Comparison of ENCODE assay signal across 26 mouse cellular contexts in the genomic region with DNA sequence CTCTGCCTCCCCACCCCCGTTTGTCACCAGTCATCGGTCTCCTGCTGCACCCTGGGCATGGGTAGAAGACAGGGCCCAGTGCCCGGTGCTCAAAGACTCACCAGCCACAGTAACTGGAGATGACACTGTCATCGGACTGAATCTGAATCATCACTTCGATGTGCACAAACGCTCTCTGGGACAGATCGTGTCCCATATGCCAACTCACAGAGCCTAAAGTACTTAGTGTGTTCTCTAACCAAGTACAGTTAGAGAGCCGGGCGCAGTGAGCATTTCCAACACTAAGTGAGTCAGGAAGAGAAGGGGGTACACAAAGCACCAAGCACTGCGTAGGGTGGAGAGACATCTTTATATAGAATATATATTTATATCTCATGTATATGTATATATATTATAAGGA. TPM values are rescaled to one million over a fixed set of nuclear protein-coding genes. Genes with fewer than 3 reads are reported as not detected.
A peak's percentile ranks its signal among the peaks of the same experiment; 100 is the strongest.
DNase-seq lines count a peak whose midpoint lies in the region; TF ChIP-seq lines count a peak whose summit lies in the region.
"Had no signal": no experiment of that assay in that cellular context is flagged by ENCODE, and none has a peak within 500 bp of the region (broad histone marks: within the 10 kb centered on the region; RNA-seq: fewer than 3 reads in every experiment).

No protein-coding gene starts in this region.

- TF ChIP-seq CTCF in gastrocnemius, adult 2 months (IDR thresholded peaks at IDR 0.05): no peak

- peak; percentile 55 for DNase-seq in gastrocnemius, adult 2 months
- DNase-seq in gastrocnemius, adult 8-10 months (ENCODE audit: low spot score in 2 of 2): no peak
- peak; percentile 61 for DNase-seq in layer of hippocampus, adult 9-11 months
- DNase-seq in layer of hippocampus, postnatal 14 days (ENCODE audit: low spot score in 2 of 2): no peak
- DNase-seq in brain, adult 2 months (ENCODE audit: low read depth, low spot score): peak; percentile 81
- peak; percentile 63 for DNase-seq in telencephalon, adult 2 months (ENCODE audit: low read depth, low spot score)
- DNase-seq: adrenal gland, adult 2 months; adrenal gland, postnatal 14 days; cerebellum, adult 8-10 months; cerebellum, postnatal 10 days; cerebellum, postnatal 36 days; embryo, embryonic 11 days; gastrocnemius, postnatal 25 days; heart, adult 2 months; heart, postnatal 14 days; heart, postnatal 4 days had no signal

- peak overlapping the region; percentile 35; the same call in 1 of the 2 replicates for H3K27ac ChIP-seq in gastrocnemius, adult 2 months
- H3K27ac ChIP-seq: embryonic facial prominence, embryonic 10.5 days; embryonic facial prominence, embryonic 13.5 days; forebrain, embryonic 12.5 days; forebrain, embryonic 15.5 days; heart, adult 2 months; heart, embryonic 10.5 days; heart, embryonic 13.5 days; hindbrain, embryonic 14.5 days; hindbrain, postnatal 0 days had no signal

- intact Hi-C loops in gastrocnemius, adult 2 months (cut with DNase I): no loop called here

- no peak overlapping the region for H3K4me3 ChIP-seq in gastrocnemius, adult 2 months
- H3K4me3 ChIP-seq: embryonic facial prominence, embryonic 10.5 days; embryonic facial prominence, embryonic 13.5 days; erythroblast, embryonic 14.5 days; forebrain, embryonic 12.5 days; forebrain, embryonic 15.5 days; heart, adult 2 months; heart, embryonic 10.5 days; heart, embryonic 13.5 days had no signal

RNA-seq across cellular contexts. Expression of a gene that starts 2.1 kb away (rescaled TPM):
- 1 to 10 TPM; 3.4 to 4.0 TPM for total RNA-seq in gastrocnemius, adult 2 months (2021)
- total RNA-seq in gastrocnemius, adult 8-10 months (2022): 1 to 10 TPM; 2.9 to 3.8 (median 3.3) TPM
- total RNA-seq in layer of hippocampus, postnatal 14 days (2021): not detected
- total RNA-seq: MEL had no signal

RNA-seq across cellular contexts. Expression of a gene that starts 17.8 kb away (rescaled TPM):
- total RNA-seq in gastrocnemius, adult 2 months (2021): 10 to 100 TPM; 34.6 to 50.6 TPM
- total RNA-seq in gastrocnemius, adult 8-10 months (2022): 10 to 100 TPM; 41.7 to 53.2 (median 46.3) TPM
- total RNA-seq in layer of hippocampus, postnatal 14 days (2021): 10 to 100 TPM; 18.1 to 18.2 TPM

RNA-seq across cellular contexts. Expression of a gene that starts 18.2 kb away (rescaled TPM):
- 10 to 100 TPM; 10.5 to 11.3 TPM for total RNA-seq in gastrocnemius, adult 2 months (2021)
- 10 to 100 TPM; 10.5 to 13.7 (median 11.9) TPM for total RNA-seq in gastrocnemius, adult 8-10 months (2022)
- total RNA-seq in layer of hippocampus, postnatal 14 days (2021): 10 to 100 TPM; 37.7 to 43.4 TPM

RNA-seq across cellular contexts. Expression of a gene that starts 18.5 kb away (rescaled TPM):
- total RNA-seq in gastrocnemius, adult 2 months (2021): 10 to 100 TPM; 30.4 to 37.7 TPM
- 10 to 100 TPM; 31.0 to 38.6 (median 35.4) TPM for total RNA-seq in gastrocnemius, adult 8-10 months (2022)
- 10 to 100 TPM; 40.9 to 41.2 TPM for total RNA-seq in layer of hippocampus, postnatal 14 days (2021)

RNA-seq across cellular contexts. Expression of a gene that starts 27.0 kb away (rescaled TPM):
- total RNA-seq in gastrocnemius, adult 2 months (2021): 10 to 100 TPM in 1 of 2 experiments, 1 to 10 TPM in 1; 9.3 to 10.9 TPM
- 1 to 10 TPM; 6.6 to 8.7 (median 7.9) TPM for total RNA-seq in gastrocnemius, adult 8-10 months (2022)
- total RNA-seq in layer of hippocampus, postnatal 14 days (2021): 10 to 100 TPM; 66.9 to 83.2 TPM

Comparison
In these comparisons a context has a peak if more than half of its experiments do, and no peak if none do; other contexts are left out.
1. DNase-seq: peak in gastrocnemius, adult 2 months (single experiment), layer of hippocampus, adult 9-11 months (single experiment), brain, adult 2 months (single experiment) and telencephalon, adult 2 months (single experiment); none in gastrocnemius, adult 8-10 months (0 of 2) and layer of hippocampus, postnatal 14 days (0 of 2).